Mouse (Mus musculus) E14TG2a.4 (cell line): Measurements from ENCODE around the gene Ifnar2.

Source experiments
- CTCF ChIP-seq: conservative IDR thresholded peaks from 2 replicates; pipeline ENCODE4 v1.5.1; 2014; ENCODE audit warnings: low read length
- NANOG ChIP-seq: IDR thresholded peaks from 2 replicates; pipeline ENCODE4 v1.6.1; 2014; ENCODE audit warnings: borderline replicate concordance, low read length, mixed read lengths

DNA sequence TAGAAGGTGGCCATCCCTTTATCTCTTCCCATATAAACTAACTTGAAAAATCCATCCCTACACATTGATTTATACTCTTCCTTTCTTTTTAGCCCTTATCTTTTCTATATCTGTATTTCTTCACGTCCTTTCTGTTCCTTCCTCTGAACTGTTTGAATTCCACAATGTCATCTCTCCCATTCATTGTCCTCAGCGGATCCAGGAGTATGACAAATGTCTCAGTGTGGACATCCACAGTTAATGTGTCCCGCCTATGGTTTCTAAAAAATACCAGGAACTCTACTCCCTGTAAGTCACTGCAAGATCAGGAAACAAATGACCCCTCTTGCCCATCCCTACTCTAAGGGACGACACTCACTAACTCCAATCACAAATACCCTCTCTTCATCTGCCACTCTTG, 11.6 kb downstream of the Ifnar2 start:
- TF ChIP-seq CTCF: no peak
- no peak for TF ChIP-seq NANOG
